Mouse (Mus musculus) thymus, adult 2 months (tissue): ENCODE results near the gene Tctex1d4.

Source experiments
- CTCF ChIP-seq: fragments of 200-500 bp; IDR thresholded peaks from 2 replicates; pipeline ENCODE4 v1.5.1; 2012; ENCODE audit warnings: mild to moderate bottlenecking, control low read depth, low read length, moderate library complexity, borderline replicate concordance; ENCODE audit not compliant: control insufficient read depth, poor library complexity, insufficient read depth; ENCODE audit errors: extremely low read depth
- POLR2A ChIP-seq: fragments of 200-500 bp; IDR thresholded peaks from 2 replicates; pipeline ENCODE4 v1.6.1; 2012; ENCODE audit warnings: mild to moderate bottlenecking, low read length, control low read depth, moderate library complexity; ENCODE audit not compliant: control insufficient read depth, poor library complexity, insufficient read depth; ENCODE audit errors: extremely low read depth

DNA sequence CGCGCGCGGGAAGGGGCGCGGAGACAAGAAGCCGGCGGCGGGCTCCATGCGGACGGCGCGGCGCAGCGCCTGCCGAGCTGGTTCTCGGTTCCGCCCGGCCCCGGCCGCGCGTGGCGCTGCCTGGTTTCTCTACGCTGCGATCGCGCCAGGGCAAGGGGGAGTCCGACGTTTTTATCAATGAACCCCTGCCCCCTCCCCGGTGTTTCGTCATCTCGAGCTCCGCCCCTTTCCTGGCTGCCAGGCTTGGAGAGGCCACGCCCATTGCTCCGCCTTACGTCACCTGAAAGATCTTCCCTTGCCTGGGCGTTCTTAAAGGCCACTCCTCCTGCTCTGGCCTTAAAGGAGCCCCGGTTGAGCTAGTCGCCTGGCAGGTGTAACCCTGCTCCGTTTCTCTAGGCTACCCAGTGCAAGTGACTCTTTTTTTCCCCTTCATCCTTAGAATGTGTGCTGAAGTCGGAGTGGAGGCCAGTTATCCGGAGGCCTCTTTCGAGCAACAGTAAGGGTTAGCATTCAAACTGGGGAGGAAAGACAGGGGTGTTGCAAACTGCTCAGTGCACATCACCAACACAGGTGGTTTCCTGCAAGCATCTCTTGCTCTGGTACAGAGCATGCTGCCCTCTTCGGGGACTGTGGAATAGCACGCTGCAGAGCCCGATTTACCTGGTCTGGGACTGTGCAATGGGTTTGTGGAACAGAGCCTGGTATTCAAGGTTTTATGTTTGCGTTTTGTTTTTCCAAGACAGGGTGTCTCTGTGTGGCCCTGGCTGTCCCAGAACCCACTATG is 7.4 kb downstream of the Tctex1d4 start, which contains the start of gene Plk3:
- peak; percentile 37; the same call in 1 of the 2 replicates for TF ChIP-seq POLR2A
- TF ChIP-seq CTCF, result no peak
